ENCODE assay signal across 22 mouse cellular contexts in genomic region chr5:107169796-107170195, GRCm38 (mm10).
"Had no signal": no experiment of that assay in that cellular context is flagged by ENCODE, and none has a peak within 500 bp of the region (broad histone marks: within the 10 kb centered on the region; RNA-seq: fewer than 3 reads in every experiment).

No protein-coding gene starts in this region.

- H3K4me2 ChIP-seq: liver, embryonic 11.5 days; lung, embryonic 14.5 days; midbrain, embryonic 12.5 days; midbrain, embryonic 15.5 days; neural tube, embryonic 12.5 days; neural tube, embryonic 15.5 days had no signal

- H3K36me3 ChIP-seq: midbrain, embryonic 12.5 days; midbrain, embryonic 15.5 days; neural tube, embryonic 12.5 days; neural tube, embryonic 15.5 days had no signal

- H3K4me3 ChIP-seq: layer of hippocampus, adult 2 months; midbrain, embryonic 12.5 days; midbrain, embryonic 15.5 days; neural tube, embryonic 12.5 days; neural tube, embryonic 15.5 days had no signal

- H3K9ac ChIP-seq: liver, embryonic 14.5 days; liver, postnatal 0 days; lung, embryonic 14.5 days; midbrain, embryonic 12.5 days; midbrain, embryonic 15.5 days; neural tube, embryonic 12.5 days; neural tube, embryonic 15.5 days had no signal

- H3K27ac ChIP-seq: layer of hippocampus, adult 2 months; liver, embryonic 14.5 days; macrophage; midbrain, embryonic 12.5 days; midbrain, embryonic 15.5 days; neural tube, embryonic 12.5 days; neural tube, embryonic 15.5 days had no signal

- H3K27me3 ChIP-seq: midbrain, embryonic 15.5 days; neural tube, embryonic 12.5 days; neural tube, embryonic 15.5 days had no signal

- DNase-seq: kidney, adult 18-20 months; kidney, adult 9 months; kidney, postnatal 14 days; layer of hippocampus, adult 9-11 months; left cerebral cortex, postnatal 4 days; liver, postnatal 0 days; lung, embryonic 14.5 days; retina, postnatal 1 day; right cerebral cortex, postnatal 25 days; thymus, adult 2 months; thymus, postnatal 25 days had no signal

- ATAC-seq: inflammation-experienced regulatory T-cells, adult 6 months; intestine, embryonic 16.5 days; liver, postnatal 0 days; lung, postnatal 0 days; midbrain, embryonic 15.5 days had no signal

- H3K9me3 ChIP-seq: midbrain, embryonic 12.5 days; midbrain, embryonic 15.5 days; neural tube, embryonic 12.5 days; neural tube, embryonic 15.5 days had no signal
